Mouse (Mus musculus): ENCODE results near the gene Hadhb. TPM values are rescaled to one million over a fixed set of nuclear protein-coding genes. Genes with fewer than 3 reads are reported as not detected.
A peak's percentile ranks its signal among the peaks of the same experiment; 100 is the strongest.

Hadhb gene
- polyA plus RNA-seq, 1 experiment from 2014 or later: 127 TPM

GRCm38 (mm10) chr5:30111126-30111525 is 43.9 kb upstream of the Hadhb start:
- ATAC-seq (ENCODE audit: insufficient number of reproducible peaks, low FRiP score, low TSS enrichment, low read depth) (no peak), DNase-seq (ENCODE audit: low spot score) (peak; percentile 75)
- peaks cover 39% of the 10 kb centered on the region for H3K27me3 ChIP-seq (ENCODE audit: control insufficient read depth, insufficient read depth, low read length)
- H3K4me1 ChIP-seq (ENCODE audit: control insufficient read depth, insufficient read depth, low read length): peaks cover 19% of the 10 kb centered on the region
- H3K36me3 ChIP-seq (ENCODE audit: control insufficient read depth, insufficient read depth, low read length): no peaks in the 10 kb centered on the region
- no peak overlapping the region for H3K9ac ChIP-seq (ENCODE audit: low read length)
- peak overlapping the region; percentile 10; the same call in 1 of the 2 replicates for H3K4me3 ChIP-seq (ENCODE audit: low read depth, low read length)
- no peaks in the 10 kb centered on the region for H3K9me3 ChIP-seq (ENCODE audit: control insufficient read depth, low read length)
- no peak overlapping the region for H3K27ac ChIP-seq (replicated peaks; ENCODE audit: low read depth, low read length)
- 1% methylated on average over 18 of the region's 18 CpGs for WGBS
- peak overlapping the region; percentile 40; the same call in 1 of the 2 replicates for H3K4me2 ChIP-seq (ENCODE audit: low read depth, severe bottlenecking)

- DNase-seq (ENCODE audit: low spot score) (no peak), ATAC-seq (ENCODE audit: insufficient number of reproducible peaks, low FRiP score, low TSS enrichment, low read depth) (no peak)
- Histone ChIP-seq H3K9me3 (ENCODE audit: control insufficient read depth, low read length) (no peaks in the 10 kb centered on the region), H3K4me2 (ENCODE audit: low read depth, severe bottlenecking) (no peak overlapping the region), H3K9ac (ENCODE audit: low read length) (no peak overlapping the region), H3K27me3 (ENCODE audit: control insufficient read depth, insufficient read depth, low read length) (peaks cover 33% of the 10 kb centered on the region), H3K27ac (replicated peaks; ENCODE audit: low read depth, low read length) (no peak overlapping the region), H3K36me3 (ENCODE audit: control insufficient read depth, insufficient read depth, low read length) (no peaks in the 10 kb centered on the region), H3K4me1 (ENCODE audit: control insufficient read depth, insufficient read depth, low read length) (peaks cover 17% of the 10 kb centered on the region), H3K4me3 (ENCODE audit: low read depth, low read length) (no peak overlapping the region)
- 79% methylated on average over 3 of the region's 3 CpGs for WGBS
These were observed 43.3 kb upstream of the Hadhb start for GRCm38 (mm10) chr5:30111771-30112170.

GRCm38 (mm10) chr5:30112533-30113068 is 42.4 kb upstream of the Hadhb start:
- whole genome bisulfite sequencing: 73% methylated on average over 3 of the region's 3 CpGs
- ATAC-seq (ENCODE audit: insufficient number of reproducible peaks, low FRiP score, low TSS enrichment, low read depth) (no peak), DNase-seq (ENCODE audit: low spot score) (no peak)
- Histone ChIP-seq H3K27me3 (ENCODE audit: control insufficient read depth, insufficient read depth, low read length) (peaks cover 30% of the 10 kb centered on the region), H3K27ac (replicated peaks; ENCODE audit: low read depth, low read length) (no peak overlapping the region), H3K36me3 (ENCODE audit: control insufficient read depth, insufficient read depth, low read length) (no peaks in the 10 kb centered on the region), H3K9ac (ENCODE audit: low read length) (no peak overlapping the region), H3K9me3 (ENCODE audit: control insufficient read depth, low read length) (no peaks in the 10 kb centered on the region), H3K4me1 (ENCODE audit: control insufficient read depth, insufficient read depth, low read length) (peaks cover 13% of the 10 kb centered on the region), H3K4me3 (ENCODE audit: low read depth, low read length) (no peak overlapping the region), H3K4me2 (ENCODE audit: low read depth, severe bottlenecking) (no peak overlapping the region)

- H3K27ac ChIP-seq (replicated peaks; ENCODE audit: low read depth, low read length): no peak overlapping the region
- H3K4me2 ChIP-seq (ENCODE audit: low read depth, severe bottlenecking): peak overlapping the region; percentile 91
- peak overlapping the region; percentile 67 for H3K9ac ChIP-seq (ENCODE audit: low read length)
- no peaks in the 10 kb centered on the region for H3K36me3 ChIP-seq (ENCODE audit: control insufficient read depth, insufficient read depth, low read length)
- ATAC-seq (ENCODE audit: insufficient number of reproducible peaks, low FRiP score, low TSS enrichment, low read depth) (peak; percentile 72; the same call in 1 of the 2 replicates), DNase-seq (ENCODE audit: low spot score) (peak; percentile 91)
- WGBS: under 1% methylated on average over 95 of the region's 103 CpGs
- peaks cover 13% of the 10 kb centered on the region for H3K4me1 ChIP-seq (ENCODE audit: control insufficient read depth, insufficient read depth, low read length)
- no peaks in the 10 kb centered on the region for H3K9me3 ChIP-seq (ENCODE audit: control insufficient read depth, low read length)
- peaks cover 27% of the 10 kb centered on the region for H3K27me3 ChIP-seq (ENCODE audit: control insufficient read depth, insufficient read depth, low read length)
- peak overlapping the region; percentile 52 for H3K4me3 ChIP-seq (ENCODE audit: low read depth, low read length)
These were observed 40.9 kb upstream of the Hadhb start for GRCm38 (mm10) chr5:30113881-30114760.

GRCm38 (mm10) chr5:30114761-30115140 is 40.3 kb upstream of the Hadhb start:
- peaks cover 13% of the 10 kb centered on the region for H3K4me1 ChIP-seq (ENCODE audit: control insufficient read depth, insufficient read depth, low read length)
- peaks cover 4% of the 10 kb centered on the region; the same call in 1 of the 2 replicates for H3K36me3 ChIP-seq (ENCODE audit: control insufficient read depth, insufficient read depth, low read length)
- DNase-seq (ENCODE audit: low spot score) (no peak), ATAC-seq (ENCODE audit: insufficient number of reproducible peaks, low FRiP score, low TSS enrichment, low read depth) (no peak)
- no peak overlapping the region for H3K27ac ChIP-seq (replicated peaks; ENCODE audit: low read depth, low read length)
- H3K4me3 ChIP-seq (ENCODE audit: low read depth, low read length): peak overlapping the region; percentile 52
- H3K9ac ChIP-seq (ENCODE audit: low read length): peak overlapping the region; percentile 67
- peaks cover 25% of the 10 kb centered on the region for H3K27me3 ChIP-seq (ENCODE audit: control insufficient read depth, insufficient read depth, low read length)
- WGBS: 1% methylated on average over 28 of the region's 28 CpGs
- no peaks in the 10 kb centered on the region for H3K9me3 ChIP-seq (ENCODE audit: control insufficient read depth, low read length)
- peak overlapping the region; percentile 91 for H3K4me2 ChIP-seq (ENCODE audit: low read depth, severe bottlenecking)

- Histone ChIP-seq H3K36me3 (ENCODE audit: control insufficient read depth, insufficient read depth, low read length) (peaks cover 7% of the 10 kb centered on the region; the same call in 1 of the 2 replicates), H3K9ac (ENCODE audit: low read length) (no peak overlapping the region), H3K4me2 (ENCODE audit: low read depth, severe bottlenecking) (no peak overlapping the region), H3K27ac (replicated peaks; ENCODE audit: low read depth, low read length) (no peak overlapping the region), H3K4me1 (ENCODE audit: control insufficient read depth, insufficient read depth, low read length) (peaks cover 7% of the 10 kb centered on the region), H3K9me3 (ENCODE audit: control insufficient read depth, low read length) (no peaks in the 10 kb centered on the region), H3K27me3 (ENCODE audit: control insufficient read depth, insufficient read depth, low read length) (peaks cover 22% of the 10 kb centered on the region), H3K4me3 (ENCODE audit: low read depth, low read length) (no peak overlapping the region)
- ATAC-seq (ENCODE audit: insufficient number of reproducible peaks, low FRiP score, low TSS enrichment, low read depth): no peak
- DNase-seq (ENCODE audit: low spot score): no peak
- WGBS: 19% methylated on average over 10 of the region's 10 CpGs
These were observed 39.3 kb upstream of the Hadhb start for GRCm38 (mm10) chr5:30115718-30116117.

- H3K4me3 ChIP-seq (ENCODE audit: low read depth, low read length): no peak overlapping the region
- H3K27ac ChIP-seq (replicated peaks; ENCODE audit: low read depth, low read length): no peak overlapping the region
- H3K36me3 ChIP-seq (ENCODE audit: control insufficient read depth, insufficient read depth, low read length): peaks cover 11% of the 10 kb centered on the region; the same call in 1 of the 2 replicates
- no peak for ATAC-seq (ENCODE audit: insufficient number of reproducible peaks, low FRiP score, low TSS enrichment, low read depth)
- WGBS: 83% methylated on average over 1 of the region's 1 CpGs
- peaks cover 18% of the 10 kb centered on the region for H3K27me3 ChIP-seq (ENCODE audit: control insufficient read depth, insufficient read depth, low read length)
- no peak overlapping the region for H3K4me2 ChIP-seq (ENCODE audit: low read depth, severe bottlenecking)
- no peak overlapping the region for H3K9ac ChIP-seq (ENCODE audit: low read length)
- no peaks in the 10 kb centered on the region for H3K4me1 ChIP-seq (ENCODE audit: control insufficient read depth, insufficient read depth, low read length)
- no peak for DNase-seq (ENCODE audit: low spot score)
- no peaks in the 10 kb centered on the region for H3K9me3 ChIP-seq (ENCODE audit: control insufficient read depth, low read length)
These were observed 37.0 kb upstream of the Hadhb start for GRCm38 (mm10) chr5:30118018-30118417.

GRCm38 (mm10) chr5:30119163-30119562 is 35.9 kb upstream of the Hadhb start:
- Histone ChIP-seq H3K9me3 (ENCODE audit: control insufficient read depth, low read length) (no peaks in the 10 kb centered on the region), H3K4me2 (ENCODE audit: low read depth, severe bottlenecking) (no peak overlapping the region), H3K9ac (ENCODE audit: low read length) (no peak overlapping the region), H3K4me3 (ENCODE audit: low read depth, low read length) (no peak overlapping the region), H3K4me1 (ENCODE audit: control insufficient read depth, insufficient read depth, low read length) (no peaks in the 10 kb centered on the region), H3K27me3 (ENCODE audit: control insufficient read depth, insufficient read depth, low read length) (peaks cover 9% of the 10 kb centered on the region; the same call in 1 of the 2 replicates), H3K36me3 (ENCODE audit: control insufficient read depth, insufficient read depth, low read length) (peaks cover 11% of the 10 kb centered on the region; the same call in 1 of the 2 replicates), H3K27ac (replicated peaks; ENCODE audit: low read depth, low read length) (no peak overlapping the region)
- no peak for DNase-seq (ENCODE audit: low spot score)
- ATAC-seq (ENCODE audit: insufficient number of reproducible peaks, low FRiP score, low TSS enrichment, low read depth): no peak
- 89% methylated on average over 6 of the region's 6 CpGs for WGBS
